Mouse (Mus musculus) retina, embryonic 14.5 days (tissue): Measurements from ENCODE around the gene Hcrtr1.
A peak's percentile ranks its signal among the peaks of the same experiment; 100 is the strongest.

Experiments
- DNase-seq: peaks from one replicate; pipeline ENCODE4 v3.0.0-alpha.2; 2015; ENCODE audit warnings: low spot score

The Hcrtr1 gene

DNA sequence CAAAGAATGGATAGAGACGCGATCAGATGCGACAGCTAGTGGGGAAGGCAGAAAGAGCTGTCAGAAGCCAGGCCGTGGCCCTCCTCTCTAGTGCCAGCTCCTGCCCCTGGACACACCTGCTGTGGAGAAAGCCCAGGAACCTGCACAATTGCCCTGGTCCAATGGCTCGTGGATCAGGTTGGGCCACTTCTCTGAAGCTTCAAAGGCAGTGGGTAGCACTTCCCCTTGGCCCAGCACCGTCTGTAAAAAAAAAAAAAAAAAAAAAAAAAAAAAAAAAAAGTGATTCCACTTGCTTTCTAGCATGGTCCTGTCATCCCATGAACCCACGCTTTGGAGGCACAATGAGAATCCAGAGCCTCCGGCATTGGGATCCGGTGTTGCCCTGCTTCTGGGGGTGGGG, 28.7 kb upstream of the Hcrtr1 start:
- no peak for DNase-seq

DNA sequence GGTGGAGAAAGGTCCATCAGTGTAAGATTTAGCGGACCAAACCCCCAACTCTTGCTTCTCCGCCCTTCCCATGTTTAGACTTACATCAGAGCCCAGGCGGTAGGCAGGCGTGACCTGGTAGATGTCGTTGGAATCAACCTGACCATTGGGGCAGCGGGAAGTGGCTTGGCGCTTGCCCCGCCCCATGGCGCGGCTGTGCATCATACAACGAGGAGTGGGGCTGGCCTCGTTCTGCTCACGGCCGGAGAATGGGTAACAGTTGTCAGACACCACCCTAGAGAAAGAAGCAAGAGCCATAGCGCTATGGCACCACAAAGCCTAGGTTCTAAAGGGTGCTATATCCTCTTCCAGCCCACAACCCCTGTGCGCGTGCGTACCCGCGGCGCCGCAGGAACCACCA, 28.2 kb upstream of the Hcrtr1 start:
- no peak for DNase-seq

DNA sequence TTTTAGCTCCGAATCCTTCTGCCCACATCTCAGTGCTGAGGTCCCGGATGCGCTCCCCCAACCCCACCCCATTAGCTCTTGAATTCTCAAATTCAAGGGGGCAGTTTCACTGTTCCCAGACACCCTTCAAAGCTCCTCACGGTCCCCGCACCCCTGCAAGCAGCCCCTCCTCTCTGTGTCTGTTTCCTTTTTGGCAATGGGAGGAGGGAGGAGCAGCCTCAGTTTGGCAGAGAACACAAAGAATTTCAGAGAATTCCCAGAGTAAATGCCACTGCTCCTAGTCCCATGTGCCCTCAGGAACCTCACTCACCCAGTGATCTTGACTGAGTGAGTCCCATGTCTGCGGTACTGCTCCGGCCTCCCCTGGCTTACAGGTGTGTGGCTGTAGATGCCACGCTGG, 27.4 kb upstream of the Hcrtr1 start:
- DNase-seq = no peak

DNA sequence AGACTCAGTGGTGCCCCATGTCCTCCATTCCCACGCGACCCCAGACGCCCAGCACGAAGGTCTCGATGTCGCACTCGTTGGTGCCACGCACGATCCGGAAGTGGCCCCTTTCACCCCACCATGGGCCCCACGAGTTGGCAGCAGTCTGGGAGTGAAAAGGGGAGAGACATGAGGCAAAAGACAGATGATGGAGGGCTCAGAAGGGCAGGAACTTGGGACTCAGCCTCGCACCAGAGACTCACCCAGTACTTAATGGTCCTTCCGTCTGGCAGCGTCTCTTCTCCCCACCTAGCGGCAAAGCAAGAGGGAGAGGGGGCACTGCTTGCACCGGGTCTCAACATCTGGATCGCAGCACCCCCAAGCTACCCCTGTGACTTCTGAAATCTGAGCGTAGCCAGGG, 26.9 kb upstream of the Hcrtr1 start:
- DNase-seq = no peak

DNA sequence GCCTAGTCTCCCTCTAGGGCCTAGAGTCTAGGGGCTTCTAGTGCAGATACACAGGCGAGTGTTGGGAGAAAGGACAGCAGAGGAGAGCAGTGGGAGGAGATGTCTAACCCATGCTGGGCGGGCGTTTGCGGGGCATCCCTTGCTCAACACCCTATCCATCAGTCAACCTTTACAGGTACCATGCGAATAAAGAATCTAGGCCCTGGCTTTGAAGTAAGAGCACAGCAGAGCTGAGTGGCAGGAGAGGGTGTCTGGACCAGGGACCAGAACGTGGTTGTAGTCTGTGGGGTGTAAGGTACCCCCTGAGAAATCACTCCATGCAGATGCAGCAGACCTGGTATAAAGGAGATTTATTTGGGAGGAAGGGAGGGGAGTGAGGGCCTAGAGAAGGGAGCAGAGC, 25.0 kb upstream of the Hcrtr1 start:
- DNase-seq = no peak

DNA sequence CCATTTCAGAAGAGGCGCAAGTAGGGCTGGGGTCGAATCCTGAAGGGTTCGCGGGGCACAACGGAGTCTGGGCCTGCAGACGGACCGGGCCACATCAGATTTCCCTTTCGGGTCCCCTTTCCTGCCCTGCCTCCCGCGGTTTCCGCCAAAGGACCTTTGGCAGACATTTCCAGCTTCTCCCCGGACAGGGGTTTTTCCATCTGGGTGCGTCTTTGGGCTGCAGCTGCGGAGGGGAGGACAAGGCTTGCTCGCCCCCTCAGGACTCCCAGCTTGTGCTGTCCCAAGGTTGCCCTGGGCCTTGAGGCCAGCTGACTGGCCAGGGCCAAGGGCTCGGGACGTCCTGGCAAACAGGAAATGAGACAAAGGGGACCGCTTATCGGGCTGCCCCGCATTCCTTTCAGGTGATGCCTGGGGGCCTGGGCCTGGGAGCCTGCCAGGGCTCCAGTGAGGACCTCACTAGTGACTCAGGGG, 24.3 kb upstream of the Hcrtr1 start:
- DNase-seq = no peak

DNA sequence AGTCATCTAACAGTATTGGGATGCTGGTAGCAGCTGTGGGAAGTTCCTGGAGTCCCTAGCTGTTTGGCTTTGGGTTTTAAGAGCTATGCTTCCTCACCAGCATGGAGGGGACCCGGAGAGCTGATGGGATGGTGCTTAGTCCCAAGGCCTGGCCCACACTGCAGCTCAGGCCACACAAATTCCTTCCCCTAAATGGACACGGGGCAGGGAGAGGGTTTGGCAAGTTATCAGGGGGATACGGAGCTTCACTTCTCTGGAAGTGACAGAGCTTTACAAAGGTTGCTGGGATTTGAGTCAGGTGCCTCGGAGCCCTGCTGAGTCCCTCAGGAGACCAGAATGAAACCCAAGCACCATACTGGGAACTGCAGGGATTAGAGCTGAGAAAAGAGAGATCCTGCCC, 22.2 kb upstream of the Hcrtr1 start:
- no peak for DNase-seq

DNA sequence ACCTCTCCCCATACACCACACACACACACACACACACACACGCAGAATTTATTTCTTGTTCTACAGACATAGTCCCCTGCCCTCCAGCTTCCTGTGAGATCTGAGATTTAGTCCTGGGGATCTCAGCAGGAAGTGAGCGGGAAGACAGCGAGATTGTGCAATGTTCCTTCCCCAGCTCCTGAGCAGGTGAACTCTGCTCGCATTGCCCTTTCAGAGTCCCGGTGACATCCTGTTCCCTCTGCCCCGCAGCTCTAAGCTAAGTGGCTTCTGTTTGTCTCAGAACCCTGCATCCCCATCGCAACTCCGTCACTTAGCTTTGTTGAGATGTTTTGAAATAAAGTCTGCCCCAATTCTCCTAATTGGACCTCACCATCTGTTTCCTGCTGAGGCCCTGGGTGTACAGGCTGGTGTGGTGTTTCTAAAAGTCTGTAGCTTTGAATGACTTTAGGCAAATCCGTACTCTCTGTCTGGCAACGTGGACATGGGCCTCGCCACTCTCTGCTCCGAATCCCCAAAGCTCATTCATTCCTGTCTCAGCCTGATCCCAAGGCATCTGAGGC, 17.7 kb upstream of the Hcrtr1 start:
- no peak for DNase-seq

DNA sequence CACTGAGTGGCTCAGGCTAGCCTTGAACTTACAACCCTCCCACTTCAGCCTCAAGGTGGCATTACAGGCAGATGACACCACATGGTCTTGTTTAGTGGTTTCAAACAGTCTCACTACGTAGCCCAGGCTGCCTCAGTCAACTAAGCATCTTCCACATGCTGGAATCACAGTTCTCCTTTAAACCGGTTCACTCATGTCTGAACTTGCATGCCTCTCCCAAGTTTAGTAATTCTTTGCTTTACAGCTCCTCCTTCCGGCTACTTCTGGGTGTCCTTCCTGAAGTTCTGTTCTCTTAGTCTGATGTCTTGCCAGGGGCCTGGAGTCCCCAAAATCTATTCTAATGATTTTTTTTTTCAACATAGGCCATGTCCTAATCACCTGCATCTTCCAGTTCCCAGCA, 15.1 kb upstream of the Hcrtr1 start:
- no peak for DNase-seq

DNA sequence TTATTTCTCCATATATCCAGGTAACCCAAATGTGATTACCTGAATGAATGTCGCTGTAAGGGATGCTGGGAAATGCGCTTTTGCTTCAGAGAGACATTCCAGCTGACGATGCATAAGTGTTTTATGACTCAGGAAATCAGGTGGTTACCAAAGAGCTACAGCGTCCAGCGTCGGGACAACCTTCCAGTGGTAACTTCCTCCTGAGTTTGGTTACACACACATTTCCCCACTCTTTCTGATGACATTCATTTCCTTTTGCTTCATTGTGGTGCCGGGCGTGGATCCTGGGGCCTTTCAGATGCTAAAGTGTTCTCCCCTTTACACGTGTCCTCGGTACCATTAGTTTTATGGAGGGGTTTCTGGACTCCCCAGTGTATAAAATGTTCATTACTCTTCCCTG, 9.2 kb upstream of the Hcrtr1 start:
- no peak for DNase-seq

DNA sequence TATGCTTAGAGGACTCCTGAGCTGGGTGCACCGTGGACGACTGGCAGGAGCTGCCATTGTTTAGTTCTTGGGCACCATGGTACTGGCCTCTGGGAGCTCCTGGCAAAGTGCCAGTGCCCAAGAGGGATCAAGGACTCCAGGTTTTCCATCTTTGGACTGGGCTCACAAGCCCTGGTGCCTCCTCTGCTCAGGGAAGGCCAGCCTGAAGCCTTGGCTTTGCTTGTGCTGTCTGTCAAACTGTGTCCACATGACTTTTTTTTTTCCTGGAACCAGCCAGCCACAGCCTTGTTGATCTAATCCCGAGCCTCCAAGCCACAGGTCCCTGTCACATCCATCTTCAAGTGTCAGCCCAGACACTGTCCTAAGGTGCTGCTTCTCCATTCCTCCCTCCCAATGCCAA, 2.6 kb upstream of the Hcrtr1 start:
- DNase-seq = no peak

DNA sequence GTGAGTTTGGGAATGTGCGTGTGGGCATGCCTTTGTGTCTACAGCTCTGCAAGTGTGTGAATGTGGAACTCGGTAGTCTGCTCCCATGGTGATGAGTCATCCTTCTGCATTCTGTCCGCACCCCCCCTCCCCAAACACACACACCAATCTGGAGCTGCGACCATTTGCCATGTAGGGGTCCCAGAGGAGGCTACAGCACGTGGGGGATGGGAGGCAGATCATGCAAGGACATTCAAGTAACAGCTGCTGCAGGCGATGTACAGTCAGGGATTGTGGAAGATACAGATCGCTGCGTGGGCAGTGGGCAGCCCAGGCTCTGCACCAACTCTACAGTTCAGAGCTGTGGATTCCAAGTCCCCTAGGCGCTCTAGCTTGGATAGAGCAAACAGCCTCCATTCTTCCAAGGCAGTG, 1.8 kb upstream of the Hcrtr1 start:
- peak; percentile 52 for DNase-seq

DNA sequence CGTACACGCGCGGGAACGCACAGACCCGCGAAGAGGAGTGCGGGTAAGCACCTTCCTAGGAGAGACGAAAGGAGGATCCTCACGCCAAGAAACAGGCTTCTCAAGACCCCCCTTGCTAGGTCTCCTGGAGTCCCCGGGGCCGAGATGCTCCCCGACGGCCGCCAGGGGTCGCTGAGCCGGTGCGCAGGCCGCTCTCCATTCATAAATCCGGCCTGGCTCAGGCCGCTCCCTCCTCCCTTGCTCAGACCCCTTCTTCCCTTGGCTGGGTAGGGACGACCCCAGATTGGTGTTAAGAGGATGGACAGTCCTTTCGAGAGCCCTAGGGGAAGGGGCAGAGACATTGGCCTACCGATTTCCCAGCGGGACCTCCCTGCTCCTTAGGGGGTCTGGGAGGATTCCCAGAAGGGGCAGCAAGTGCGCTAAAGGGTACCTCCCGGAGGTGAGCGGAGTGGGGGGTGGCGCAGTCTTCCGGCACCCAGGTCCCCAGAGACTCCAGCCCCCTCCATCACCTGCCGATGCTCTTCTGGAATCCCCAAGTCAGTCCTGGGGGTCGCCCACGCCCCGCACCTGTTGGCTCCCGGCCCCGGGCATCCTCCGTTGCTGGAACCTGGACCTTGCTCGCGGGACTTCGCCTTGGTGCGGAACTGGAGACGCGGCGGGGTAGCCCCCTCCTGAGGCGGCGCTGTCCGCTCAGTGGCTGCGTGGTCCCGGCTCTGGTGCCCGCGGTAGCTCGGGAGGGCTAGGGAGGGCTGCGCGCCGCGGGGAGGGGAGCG, 532 bp downstream of the Hcrtr1 start:
- DNase-seq = peak; percentile 87

DNA sequence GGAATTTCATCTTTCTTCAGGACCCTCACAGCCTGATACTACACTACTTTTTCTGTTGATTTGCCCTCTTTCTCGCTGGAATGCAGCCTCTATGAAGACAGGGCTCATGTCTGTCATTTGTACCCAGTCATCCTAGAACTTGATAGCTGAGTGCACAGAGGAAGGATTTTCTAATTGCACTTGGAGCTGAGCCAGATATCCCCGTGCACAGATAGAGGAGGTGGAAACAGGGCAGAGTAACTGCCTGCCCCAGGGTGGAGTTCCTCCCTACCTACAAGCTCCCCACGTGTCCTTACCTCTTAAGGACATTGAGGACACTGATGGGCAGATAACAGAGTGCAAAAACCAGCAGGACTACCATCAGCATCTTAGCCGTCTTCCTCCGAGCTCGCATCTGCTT, 5.8 kb downstream of the Hcrtr1 start:
- no peak for DNase-seq

DNA sequence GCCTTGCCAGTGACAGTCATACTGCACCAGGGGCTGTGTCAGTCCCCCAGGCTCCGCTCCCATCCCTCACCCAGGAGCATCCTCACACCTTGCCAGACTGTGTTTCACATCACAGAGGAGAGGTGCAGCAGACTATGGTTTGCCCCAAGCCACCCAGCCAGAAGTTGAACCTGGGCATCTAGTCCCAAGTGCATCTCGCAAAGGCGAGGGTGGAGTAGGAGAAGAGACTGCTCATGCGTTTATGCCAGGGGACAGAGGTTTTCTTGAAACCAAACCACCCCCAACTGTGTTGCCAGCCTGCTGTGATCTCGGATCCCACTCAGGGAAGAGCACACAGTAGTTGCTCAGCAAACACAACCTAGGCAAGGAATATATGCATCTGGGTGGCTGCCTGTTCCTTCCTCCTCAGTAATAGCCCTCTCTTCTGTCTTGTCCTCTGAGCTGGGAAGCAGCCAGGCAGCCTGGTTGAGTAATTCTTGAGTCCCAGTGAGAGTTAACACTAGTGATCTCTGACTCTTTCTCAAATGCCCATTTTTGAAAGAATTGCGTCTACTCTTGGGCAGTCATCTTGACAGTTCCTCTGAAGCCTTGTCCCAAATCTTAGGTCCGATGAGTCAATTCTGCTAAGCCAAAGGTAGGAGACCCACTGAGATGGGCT, 7.6 kb downstream of the Hcrtr1 start:
- no peak for DNase-seq

DNA sequence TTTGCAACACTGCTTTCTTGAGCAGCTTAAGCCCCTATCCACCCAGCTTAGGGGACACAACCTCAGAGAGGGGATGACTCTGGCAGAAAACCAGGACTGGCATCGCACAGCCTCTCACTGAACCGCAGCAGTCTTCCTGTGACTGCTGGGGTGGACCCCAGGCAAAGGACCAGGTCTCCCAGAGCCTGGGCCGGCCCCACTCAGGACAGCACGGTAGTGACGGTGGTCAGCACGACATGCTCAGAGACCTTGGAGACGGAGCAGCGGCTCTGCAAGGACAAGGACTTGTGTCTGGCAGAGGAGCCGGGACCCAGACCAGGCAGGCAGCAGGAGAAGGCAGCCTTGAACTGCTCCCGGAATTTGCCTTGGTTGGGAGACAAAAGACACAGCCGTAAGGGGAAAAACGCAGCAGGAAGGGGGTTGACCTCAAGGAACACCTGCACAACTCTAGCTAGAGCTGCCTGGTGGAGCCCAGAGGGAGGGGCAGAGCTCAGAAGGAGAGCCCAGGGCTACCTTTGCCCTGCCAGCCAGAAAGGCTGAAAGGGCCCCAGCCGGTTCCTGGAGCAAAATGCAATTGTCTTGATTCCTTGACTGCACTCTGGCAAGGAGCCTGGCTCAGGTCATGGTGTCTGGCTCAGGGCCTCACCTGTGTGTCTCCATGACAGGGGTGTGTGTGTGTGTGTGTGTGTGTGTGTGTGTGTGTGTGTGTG, 8.4 kb downstream of the Hcrtr1 start:
- DNase-seq = no peak

DNA sequence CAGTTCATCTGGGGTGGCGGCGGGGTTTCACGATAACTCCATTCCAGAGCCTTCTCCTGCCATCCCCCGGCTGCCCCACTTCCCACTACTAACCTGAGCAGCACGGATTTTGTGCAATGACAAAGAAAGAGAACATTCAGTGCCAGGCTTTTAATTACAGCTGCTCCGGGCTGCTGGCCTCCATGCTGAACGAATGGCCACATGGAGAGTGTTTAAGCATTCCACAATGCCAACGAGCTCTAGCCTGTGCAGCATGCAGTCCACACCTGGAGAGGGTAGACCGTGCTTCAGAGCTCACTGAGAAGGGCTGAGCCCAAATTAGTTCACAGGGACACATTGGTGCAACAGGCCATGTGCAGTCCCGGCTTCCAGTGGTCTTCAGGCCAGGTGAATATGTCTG, 9.1 kb downstream of the Hcrtr1 start:
- no peak for DNase-seq

DNA sequence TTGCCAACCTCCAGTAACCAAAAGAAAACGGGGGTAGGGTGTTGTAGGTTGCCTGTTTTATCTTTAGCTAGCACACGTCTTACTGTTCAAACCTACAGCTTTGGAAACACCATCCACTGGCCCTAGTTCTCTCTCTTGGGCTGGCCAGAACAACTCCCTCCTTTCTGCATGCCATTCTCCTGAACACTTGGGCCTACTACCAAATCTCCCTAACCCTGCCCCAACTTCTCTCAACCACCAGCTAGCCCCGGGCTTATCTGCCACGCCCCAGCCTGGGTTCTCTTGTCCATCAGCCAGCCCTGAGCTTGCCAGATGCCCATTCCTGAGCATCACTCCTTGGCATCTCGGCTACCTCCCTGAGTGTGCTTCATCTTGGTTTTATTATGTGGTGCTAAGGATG, 10.3 kb downstream of the Hcrtr1 start:
- DNase-seq = no peak

DNA sequence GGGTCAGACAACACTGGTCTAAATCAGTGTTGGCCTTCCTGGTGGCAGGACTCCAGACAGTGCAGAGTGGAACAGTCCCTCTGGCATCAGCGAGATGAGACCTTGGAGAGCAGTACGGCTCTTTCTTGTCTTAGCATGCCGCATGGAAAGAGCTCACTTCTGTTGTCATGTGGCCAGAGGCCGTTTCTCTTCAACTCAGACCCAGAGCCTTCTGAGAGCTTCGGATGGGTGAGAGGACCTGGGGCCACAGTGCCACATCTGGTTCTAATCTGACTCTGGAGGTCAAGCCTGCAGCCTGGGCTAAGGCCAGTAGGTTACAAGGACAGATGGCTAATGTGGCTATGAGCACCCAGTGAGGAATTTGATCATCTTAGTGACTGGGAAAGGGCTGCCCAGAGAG, 13.2 kb downstream of the Hcrtr1 start:
- no peak for DNase-seq

DNA sequence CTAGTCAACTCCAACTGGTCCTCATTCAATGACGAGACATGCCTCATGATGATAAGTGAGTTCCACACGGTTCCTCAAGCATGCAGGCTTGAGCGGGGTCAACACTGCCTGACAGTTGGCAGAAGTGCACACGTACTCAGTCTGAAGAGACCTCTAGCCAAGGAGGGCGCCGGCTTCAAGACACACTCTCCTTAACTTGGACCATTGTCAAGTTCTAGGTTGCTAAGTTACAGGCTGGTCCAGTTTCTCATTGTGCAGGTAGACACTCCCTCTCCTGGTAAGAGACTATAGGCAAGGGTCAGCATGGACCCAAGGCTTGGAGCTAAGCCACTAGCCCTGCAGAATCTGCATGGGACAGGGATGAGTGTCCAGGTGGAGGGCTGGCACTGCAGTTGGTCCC, 14.0 kb downstream of the Hcrtr1 start:
- no peak for DNase-seq

DNA sequence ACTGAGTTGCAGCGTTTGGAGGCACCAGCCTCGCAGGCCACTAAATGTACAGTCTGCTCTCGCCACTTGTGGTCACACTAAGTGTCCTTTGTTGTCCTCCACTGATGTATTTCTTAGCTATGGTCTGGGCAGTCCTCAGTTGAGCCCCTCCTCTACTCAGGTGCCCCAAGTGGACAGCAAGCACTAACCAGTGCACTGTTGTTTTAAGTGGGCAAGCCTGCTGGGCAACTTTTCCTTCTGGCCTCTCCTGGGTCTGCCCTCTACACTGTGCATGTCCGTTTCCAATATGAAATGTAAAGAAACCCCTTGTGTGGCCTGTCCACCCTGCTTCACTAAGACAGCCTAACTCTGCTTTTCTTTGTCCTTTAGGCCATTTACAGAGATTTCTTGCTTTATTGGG, 15.0 kb downstream of the Hcrtr1 start:
- no peak for DNase-seq

DNA sequence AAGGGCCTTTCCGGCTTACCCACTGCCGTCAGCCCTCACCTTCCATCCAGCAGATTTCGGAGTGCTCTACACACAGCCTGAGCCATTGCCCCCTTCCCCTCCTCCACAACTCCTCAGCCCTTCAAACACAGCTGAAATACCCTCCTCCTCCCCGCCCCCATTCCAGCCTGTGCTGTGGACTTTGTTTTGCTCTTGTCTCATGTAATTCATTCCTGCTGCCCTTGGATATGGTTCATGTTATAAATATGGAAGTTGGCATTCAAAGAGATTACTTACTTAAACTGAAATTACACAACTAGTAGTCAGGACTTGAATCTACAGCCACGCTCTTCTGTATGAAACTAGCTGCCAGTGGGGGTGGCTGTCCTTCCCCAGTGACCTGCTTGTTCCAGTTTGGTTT, 16.1 kb downstream of the Hcrtr1 start:
- no peak for DNase-seq

DNA sequence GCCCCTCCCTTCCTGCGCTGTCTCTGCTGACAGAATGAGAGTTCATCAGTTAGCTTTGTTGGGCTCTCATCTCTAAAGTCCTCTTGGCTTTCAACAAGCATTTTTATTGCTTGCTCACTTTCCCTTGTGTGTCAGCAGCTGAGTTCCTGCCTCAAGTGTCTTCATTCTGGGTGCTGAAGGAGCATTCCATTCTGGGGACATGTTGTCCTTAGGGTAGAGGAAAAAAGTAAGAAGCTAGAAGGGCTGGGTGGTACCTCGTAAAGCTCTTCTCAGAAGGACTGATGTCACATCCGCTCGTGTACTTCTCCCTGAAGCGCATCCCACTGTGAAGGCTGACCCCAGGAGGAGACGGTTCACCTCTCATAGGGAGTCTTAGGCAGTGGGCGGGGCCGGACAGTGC, 17.6 kb downstream of the Hcrtr1 start:
- DNase-seq = no peak
